Mouse (Mus musculus) liver, embryonic 16.5 days (tissue): ENCODE results near the gene Spata13. TPM values are rescaled to one million over a fixed set of nuclear protein-coding genes. Genes with fewer than 3 reads are reported as not detected.

Experiments used
- ATAC-seq: fragments of 200-750 bp; cut with Nextera tagmentation; 2 replicates; pipeline ENCODE4 v1.8.0; 2017; ENCODE audit warnings: low read depth, mild to moderate bottlenecking, moderate number of reproducible peaks, moderate library complexity
- H3K27ac ChIP-seq: fragments of 300-500 bp; sonication (generic); 2 replicates; pipeline ENCODE4 v1.5.1; 2014; ENCODE audit warnings: mild to moderate bottlenecking, low read length
- H3K27me3 ChIP-seq: fragments of 300-500 bp; sonication (generic); 2 replicates; pipeline ENCODE4 v1.6.1; 2014; ENCODE audit warnings: low read depth, low read length, mixed read lengths; ENCODE audit not compliant: control insufficient read depth, insufficient read depth
- H3K36me3 ChIP-seq: fragments of 300-500 bp; sonication (generic); 2 replicates; pipeline ENCODE4 v1.6.1; 2014; ENCODE audit warnings: mild to moderate bottlenecking; ENCODE audit not compliant: control insufficient read depth, insufficient read depth
- H3K4me1 ChIP-seq: fragments of 300-500 bp; sonication (generic); 2 replicates; pipeline ENCODE4 v1.6.1; 2014; ENCODE audit warnings: low read depth, low read length, mixed read lengths; ENCODE audit not compliant: control insufficient read depth
- H3K4me2 ChIP-seq: fragments of 300-500 bp; sonication (generic); 2 replicates; pipeline ENCODE4 v1.6.1; 2014; ENCODE audit warnings: low read depth, low read length, mixed read lengths
- H3K4me3 ChIP-seq: fragments of 300-500 bp; sonication (generic); 2 replicates; pipeline ENCODE4 v1.5.1; 2014; ENCODE audit warnings: low read depth, mild to moderate bottlenecking, low read length
- H3K9ac ChIP-seq: fragments of 300-500 bp; sonication (generic); 2 replicates; pipeline ENCODE4 v1.6.1; 2014; ENCODE audit warnings: low read depth, low read length
- H3K9me3 ChIP-seq: fragments of 300-500 bp; sonication (generic); replicated peaks from 2 replicates; pipeline ENCODE4 v1.6.1; 2016; ENCODE audit warnings: low read length; ENCODE audit not compliant: control insufficient read depth
- WGBS: fragments of 180-500 bp; shearing (Covaris S2); extraction: QIAGEN DNeasy Blood & Tissue Kit; methylation state at CpG from one replicate; pipeline ENCODE4 v1.1.7; 2014; ENCODE audit not compliant: insufficient replicate concordance; 5-methylcytosine and 5-hydroxymethylcytosine counted together
- polyA plus RNA-seq: library from polyadenylated mRNA; unstranded; fragments of >200 nt; fragmentation: Nextera tagmentation; extraction: Ambion mirVana; gene quantifications from 2 replicates; pipeline ENCODE4 v1.2.1, GENCODE M21; 2015

Spata13 gene
- polyA plus RNA-seq: 20.5 and 21.5 TPM in 2 replicates

DNA sequence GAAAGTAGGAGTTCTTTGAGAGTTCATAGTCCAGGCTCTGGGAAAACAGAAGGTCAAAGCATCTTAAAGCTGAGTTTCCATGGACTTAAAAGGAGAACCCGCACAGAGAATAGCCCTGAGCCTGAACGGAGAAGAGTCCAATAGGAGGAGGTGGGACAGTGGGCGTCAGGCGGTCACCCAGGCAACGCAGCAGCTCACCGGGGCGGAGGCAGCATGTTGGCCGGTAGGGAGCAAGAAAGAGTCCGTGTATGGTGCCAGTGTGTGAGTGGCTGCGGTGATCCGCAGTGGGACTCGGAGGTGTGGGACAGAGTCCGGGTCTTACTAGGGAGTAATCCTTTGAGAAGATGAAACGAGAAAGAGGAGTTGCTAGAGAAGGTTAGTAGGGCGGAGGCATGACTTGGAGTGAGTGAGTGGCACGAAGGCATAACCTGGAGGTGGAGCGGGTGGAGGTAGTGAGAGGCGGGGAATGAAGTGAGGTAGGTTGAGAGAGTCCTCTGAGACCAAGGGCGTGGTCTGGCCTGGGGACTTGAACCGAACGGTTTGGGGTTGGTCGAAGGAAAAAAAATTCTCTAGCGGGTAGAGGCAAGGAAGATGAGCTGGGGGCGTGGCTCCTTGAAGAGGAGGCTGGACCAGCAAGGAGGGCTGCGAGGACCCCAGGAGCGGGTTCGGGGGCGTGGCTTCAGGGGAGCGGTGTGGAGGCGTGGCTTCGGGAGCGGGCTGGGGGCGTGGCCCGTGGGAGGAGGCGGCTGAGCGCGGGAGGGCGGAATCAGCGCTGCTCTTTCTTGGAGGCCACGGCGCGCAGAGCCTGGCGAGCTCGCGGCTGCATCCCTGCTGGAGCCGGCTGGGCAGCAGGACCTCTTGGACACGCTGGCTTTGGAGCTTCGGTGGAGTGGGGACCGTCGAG is at the start of gene Spata13:
Spata13 (plus strand) TSS at position 41 of the 904 bp plus-strand sequence.
- under 1% methylated on average over 50 of the region's 50 CpGs for WGBS
- peaks cover 33% of the 10 kb centered on the region for H3K4me1 ChIP-seq
- H3K27me3 ChIP-seq: peaks cover 33% of the 10 kb centered on the region

DNA sequence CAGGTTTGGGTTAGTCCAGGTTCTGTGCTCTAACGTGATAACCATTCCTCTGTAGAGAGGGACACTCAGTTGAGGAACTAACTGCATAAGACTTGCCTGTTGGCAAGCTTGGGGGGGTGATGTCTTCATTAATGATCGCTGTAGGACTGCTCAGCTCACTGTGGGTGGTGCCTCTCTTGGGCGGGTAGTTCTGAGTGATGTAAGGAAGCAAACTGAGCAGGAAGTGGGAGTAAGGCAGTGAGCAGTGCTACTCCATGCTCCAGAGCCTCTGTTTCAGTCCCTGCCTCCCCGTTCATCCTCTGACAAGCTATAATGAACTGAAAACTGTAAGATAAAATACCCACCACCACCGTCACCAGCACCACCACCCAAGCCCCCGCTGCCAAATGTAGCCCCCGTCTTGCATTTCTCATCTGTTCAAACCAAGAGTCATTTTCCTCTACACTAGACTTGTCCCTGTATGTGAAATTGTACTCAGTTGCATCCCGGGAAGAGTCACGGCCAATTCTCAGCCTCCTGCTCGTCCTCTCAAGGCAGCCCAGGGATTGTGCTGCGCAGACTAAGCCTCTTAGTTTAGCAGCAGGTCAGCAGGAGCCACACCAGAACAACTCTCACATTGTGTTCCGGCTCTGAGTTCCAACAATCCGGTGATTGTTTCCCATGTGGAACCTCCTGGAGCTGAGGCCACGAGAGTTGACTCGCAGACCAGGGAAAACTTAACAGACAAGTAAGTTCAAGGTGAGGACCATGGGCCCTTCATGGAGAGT is 46.9 kb upstream of the Spata13 start:
- Histone ChIP-seq H3K4me1 (no peaks in the 10 kb centered on the region), H3K9ac (no peak overlapping the region), H3K4me2 (no peak overlapping the region), H3K27ac (no peak overlapping the region), H3K9me3 (no peaks in the 10 kb centered on the region), H3K4me3 (no peak overlapping the region), H3K27me3 (no peaks in the 10 kb centered on the region), H3K36me3 (no peaks in the 10 kb centered on the region)
- 59% methylated on average over 15 of the region's 15 CpGs for WGBS
- no peak for ATAC-seq

More for the DNA sequence above, at the start of gene Spata13:
- H3K9ac ChIP-seq: peak within 1 kb of the TSS; percentile 81
- no peaks in the 10 kb centered on the region; the same call in 1 of the 2 replicates for H3K36me3 ChIP-seq
- no peaks in the 10 kb centered on the region for H3K9me3 ChIP-seq
- ATAC-seq: peak; percentile 90
- peak within 1 kb of the TSS; percentile 86 for H3K4me2 ChIP-seq
- peak within 1 kb of the TSS; percentile 88 for H3K27ac ChIP-seq
- peak within 1 kb of the TSS; percentile 82 for H3K4me3 ChIP-seq

- Histone ChIP-seq H3K4me1 (no peaks in the 10 kb centered on the region), H3K4me2 (no peak overlapping the region), H3K9me3 (no peaks in the 10 kb centered on the region), H3K9ac (no peak overlapping the region), H3K27ac (no peak overlapping the region), H3K4me3 (no peak overlapping the region), H3K36me3 (no peaks in the 10 kb centered on the region), H3K27me3 (no peaks in the 10 kb centered on the region)
- ATAC-seq: no peak
- WGBS: 68% methylated on average over 2 of the region's 2 CpGs
These were observed 44.8 kb upstream of the Spata13 start for GRCm38 (mm10) chr14:60589001-60589400.

GRCm38 (mm10) chr14:60592339-60592738 is 41.5 kb upstream of the Spata13 start:
- Histone ChIP-seq H3K9ac (no peak overlapping the region), H3K4me2 (no peak overlapping the region), H3K27ac (no peak overlapping the region), H3K9me3 (no peaks in the 10 kb centered on the region), H3K4me1 (no peaks in the 10 kb centered on the region), H3K27me3 (no peaks in the 10 kb centered on the region), H3K4me3 (no peak overlapping the region), H3K36me3 (no peaks in the 10 kb centered on the region)
- ATAC-seq: no peak
- 39% methylated on average over 5 of the region's 5 CpGs for WGBS

- H3K4me2 ChIP-seq: no peak overlapping the region
- no peaks in the 10 kb centered on the region for H3K36me3 ChIP-seq
- H3K27me3 ChIP-seq: no peaks in the 10 kb centered on the region
- H3K9me3 ChIP-seq: no peaks in the 10 kb centered on the region
- H3K9ac ChIP-seq: no peak overlapping the region
- WGBS: 28% methylated on average over 7 of the region's 7 CpGs
- no peaks in the 10 kb centered on the region for H3K4me1 ChIP-seq
- H3K27ac ChIP-seq: no peak overlapping the region
- ATAC-seq: no peak
- no peak overlapping the region for H3K4me3 ChIP-seq
These were observed 41.0 kb upstream of the Spata13 start for GRCm38 (mm10) chr14:60592822-60593221.

- Histone ChIP-seq H3K27ac (no peak overlapping the region), H3K4me2 (no peak overlapping the region), H3K9me3 (no peaks in the 10 kb centered on the region), H3K9ac (no peak overlapping the region), H3K27me3 (no peaks in the 10 kb centered on the region), H3K36me3 (no peaks in the 10 kb centered on the region), H3K4me1 (no peaks in the 10 kb centered on the region), H3K4me3 (no peak overlapping the region)
- no peak for ATAC-seq
- 19% methylated on average over 4 of the region's 4 CpGs for WGBS
These were observed 36.2 kb upstream of the Spata13 start for GRCm38 (mm10) chr14:60597571-60597970.

DNA sequence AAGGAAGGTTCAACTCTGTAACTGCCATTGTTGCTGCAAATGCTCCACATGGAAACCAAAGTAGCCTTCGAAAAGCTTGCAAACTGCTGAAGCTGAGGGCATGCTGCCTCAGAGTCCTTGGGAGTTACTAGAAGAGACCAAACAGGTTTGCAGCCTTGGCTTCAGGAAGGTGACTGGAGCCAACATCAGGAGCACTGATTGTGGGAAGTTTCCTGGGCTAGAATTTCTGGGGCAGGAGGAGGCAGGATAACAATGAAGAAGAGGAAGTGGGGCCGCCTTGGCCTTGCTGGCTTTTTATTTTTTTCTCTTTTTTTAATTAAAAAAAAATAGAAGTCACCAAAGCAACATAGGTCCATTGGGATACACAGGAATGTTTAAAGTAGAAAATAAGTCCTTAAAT is 34.8 kb upstream of the Spata13 start:
- WGBS: 45% methylated on average over 2 of the region's 2 CpGs
- Histone ChIP-seq H3K27ac (no peak overlapping the region), H3K9me3 (no peaks in the 10 kb centered on the region), H3K4me1 (no peaks in the 10 kb centered on the region), H3K9ac (no peak overlapping the region), H3K36me3 (no peaks in the 10 kb centered on the region), H3K4me2 (no peak overlapping the region), H3K27me3 (no peaks in the 10 kb centered on the region), H3K4me3 (no peak overlapping the region)
- no peak for ATAC-seq

DNA sequence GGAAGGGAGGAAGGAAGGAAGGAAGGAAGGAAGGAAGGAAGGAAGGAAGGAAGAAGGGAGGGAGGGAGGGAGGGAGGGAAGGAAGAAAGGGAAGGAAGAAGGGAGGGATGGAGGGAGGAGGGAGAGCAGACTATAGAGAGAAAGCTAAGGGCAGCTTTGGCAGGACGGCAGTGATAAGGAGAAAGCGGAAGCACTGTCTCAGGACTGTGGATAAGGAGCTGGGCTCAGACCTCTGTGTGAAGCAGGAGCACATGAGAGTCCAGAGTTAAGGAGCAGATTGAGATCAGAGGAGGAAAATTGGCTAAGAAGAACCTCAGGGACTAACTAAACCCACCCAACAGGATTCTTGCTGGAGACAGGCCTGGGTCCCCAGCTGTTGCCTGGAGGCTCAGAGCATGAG is 28.2 kb upstream of the Spata13 start:
- Histone ChIP-seq H3K27ac (no peak overlapping the region), H3K36me3 (no peaks in the 10 kb centered on the region), H3K9me3 (no peaks in the 10 kb centered on the region), H3K4me3 (no peak overlapping the region), H3K9ac (no peak overlapping the region), H3K27me3 (no peaks in the 10 kb centered on the region), H3K4me2 (no peak overlapping the region), H3K4me1 (no peaks in the 10 kb centered on the region)
- 58% methylated on average over 2 of the region's 2 CpGs for WGBS
- no peak for ATAC-seq

DNA sequence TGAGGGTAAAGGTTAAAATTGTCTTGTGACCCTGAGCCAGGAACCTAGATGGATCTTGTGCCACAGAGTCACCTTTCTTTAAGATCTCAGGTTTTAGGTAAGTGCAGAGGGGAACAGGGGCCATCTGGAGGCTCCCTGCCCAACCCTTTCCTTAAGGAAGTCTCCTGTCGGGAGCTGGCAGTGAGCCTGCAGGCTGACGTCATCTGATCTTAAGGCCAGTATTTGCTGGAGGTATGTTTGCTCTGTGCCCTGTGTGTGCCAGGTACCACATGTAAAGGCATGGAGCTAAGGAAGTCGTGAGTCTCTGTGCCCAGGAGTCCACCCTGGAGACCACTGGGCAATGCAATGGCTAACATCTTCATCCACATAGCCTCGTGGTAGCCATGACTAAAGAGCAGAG is 27.6 kb upstream of the Spata13 start:
- H3K4me2 ChIP-seq: no peak overlapping the region
- H3K4me1 ChIP-seq: no peaks in the 10 kb centered on the region
- no peaks in the 10 kb centered on the region for H3K9me3 ChIP-seq
- no peak overlapping the region for H3K27ac ChIP-seq
- H3K9ac ChIP-seq: no peak overlapping the region
- no peak for ATAC-seq
- H3K4me3 ChIP-seq: no peak overlapping the region
- 59% methylated on average over 4 of the region's 4 CpGs for WGBS
- no peaks in the 10 kb centered on the region for H3K36me3 ChIP-seq
- no peaks in the 10 kb centered on the region for H3K27me3 ChIP-seq
